Comparison of ENCODE assay signal across 13 mouse cellular contexts in the genomic region with DNA sequence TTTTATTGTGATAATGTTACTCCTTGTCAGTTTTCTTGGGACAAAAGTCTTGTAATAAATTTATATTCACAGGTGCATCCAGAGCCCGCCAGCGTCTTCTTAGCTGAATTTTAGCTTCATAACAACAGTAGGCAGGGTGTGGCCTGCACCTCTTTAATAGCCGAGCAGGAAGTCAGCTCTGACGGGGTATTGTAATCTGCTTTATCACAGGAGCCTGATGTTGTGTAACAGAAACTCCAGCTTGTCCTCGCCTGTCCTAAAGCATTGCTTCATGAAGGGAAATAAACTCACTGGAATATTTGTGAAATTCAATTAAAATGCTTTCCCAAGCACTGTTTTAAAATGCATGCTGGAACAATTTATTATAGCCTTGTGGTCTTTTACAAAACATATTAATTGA. TPM values are rescaled to one million over a fixed set of nuclear protein-coding genes. Genes with fewer than 3 reads are reported as not detected.
DNase-seq lines count a peak whose midpoint lies in the region; ATAC-seq and TF ChIP-seq lines count a peak whose summit lies in the region.
"Had no signal": no experiment of that assay in that cellular context is flagged by ENCODE, and none has a peak within 500 bp of the region (broad histone marks: within the 10 kb centered on the region; RNA-seq: fewer than 3 reads in every experiment).

No protein-coding gene starts in this region.

- no peaks in the 10 kb centered on the region for H3K9me3 ChIP-seq in embryonic facial prominence, embryonic 13.5 days
- no peaks in the 10 kb centered on the region for H3K9me3 ChIP-seq in embryonic facial prominence, embryonic 10.5 days
- no peaks in the 10 kb centered on the region for H3K9me3 ChIP-seq in lung, postnatal 0 days (ENCODE audit: low read length)
- H3K9me3 ChIP-seq: midbrain, embryonic 13.5 days had no signal

- ATAC-seq in embryonic facial prominence, embryonic 13.5 days (ENCODE audit: insufficient number of reproducible peaks, insufficient read depth, low FRiP score, low TSS enrichment, low read depth): no peak
- no peak for ATAC-seq in lung, postnatal 0 days

- H3K36me3 ChIP-seq in embryonic facial prominence, embryonic 13.5 days: peaks cover 20% of the 10 kb centered on the region
- H3K36me3 ChIP-seq in embryonic facial prominence, embryonic 10.5 days (replicated peaks): peaks cover 8% of the 10 kb centered on the region; the same call in 1 of the 2 replicates
- no peaks in the 10 kb centered on the region for H3K36me3 ChIP-seq in lung, postnatal 0 days (ENCODE audit: insufficient read depth, low read length)

- TF ChIP-seq CTCF in lung, postnatal 0 days (IDR thresholded peaks at IDR 0.05): no peak
- no peak for TF ChIP-seq CTCF in lung, adult 2 months (IDR thresholded peaks at IDR 0.05; ENCODE audit: insufficient read depth, low read length)

- no peak overlapping the region for H3K4me2 ChIP-seq in embryonic facial prominence, embryonic 13.5 days
- H3K4me2 ChIP-seq in lung, postnatal 0 days (replicated peaks; ENCODE audit: low read depth, low read length): no peak overlapping the region
- H3K4me2 ChIP-seq: midbrain, embryonic 13.5 days had no signal

- no peak for DNase-seq in embryonic facial prominence, embryonic 10.5 days (ENCODE audit: low spot score)
- peak; percentile 27 for DNase-seq in lung, postnatal 0 days (ENCODE audit: low spot score)
- no peak for DNase-seq in lung, adult 2 months
- DNase-seq in c-Kit-positive CD71-positive TER-119-negative erythroid progenitor cells, embryonic 14.5 days (ENCODE audit: low read depth): peak; percentile 3
- peak; percentile 6 for DNase-seq in large intestine, adult 2 months (ENCODE audit: low read depth, low spot score)
- DNase-seq in spleen, postnatal 36 days (ENCODE audit: low spot score in 2 of 2): no peak
- no peak for DNase-seq in heart, postnatal 36 days
- DNase-seq: cerebellum, adult 8-10 months; gastrocnemius, postnatal 25 days; heart, postnatal 10 days; spleen, adult 18-20 months had no signal

- TF ChIP-seq POLR2A in lung, adult 2 months (IDR thresholded peaks at IDR 0.05; ENCODE audit: borderline replicate concordance, extremely low read depth, low read depth, low read length): no peak

- TF ChIP-seq EP300 in lung, postnatal 0 days (IDR thresholded peaks at IDR 0.05): no peak

- H3K9ac ChIP-seq in embryonic facial prominence, embryonic 13.5 days: no peak overlapping the region
- no peak overlapping the region for H3K9ac ChIP-seq in lung, postnatal 0 days (replicated peaks; ENCODE audit: low read depth)
- H3K9ac ChIP-seq: midbrain, embryonic 13.5 days had no signal

- 68% methylated on average over 5 of the region's 5 CpGs for WGBS in embryonic facial prominence, embryonic 13.5 days
- WGBS in embryonic facial prominence, embryonic 10.5 days: 76% methylated on average over 5 of the region's 5 CpGs
- WGBS in lung, postnatal 0 days: 47% methylated on average over 5 of the region's 5 CpGs
- WGBS in lung, adult 2 months: 37% methylated on average over 5 of the region's 5 CpGs
- WGBS in large intestine, adult 2 months: 25% methylated on average over 5 of the region's 5 CpGs

- no peaks in the 10 kb centered on the region for H3K27me3 ChIP-seq in embryonic facial prominence, embryonic 13.5 days
- no peaks in the 10 kb centered on the region for H3K27me3 ChIP-seq in embryonic facial prominence, embryonic 10.5 days (replicated peaks; ENCODE audit: low read depth, poor library complexity, severe bottlenecking)
- no peaks in the 10 kb centered on the region for H3K27me3 ChIP-seq in lung, postnatal 0 days (replicated peaks; ENCODE audit: insufficient read depth, low read length)
- H3K27me3 ChIP-seq: midbrain, embryonic 13.5 days had no signal

- H3K4me3 ChIP-seq in embryonic facial prominence, embryonic 13.5 days: no peak overlapping the region
- no peak overlapping the region for H3K4me3 ChIP-seq in embryonic facial prominence, embryonic 10.5 days
- no peak overlapping the region for H3K4me3 ChIP-seq in lung, postnatal 0 days (ENCODE audit: low read depth, low read length)
- H3K4me3 ChIP-seq in lung, adult 2 months (replicated peaks; ENCODE audit: extremely low read depth, low read depth, low read length): no peak overlapping the region
- H3K4me3 ChIP-seq: midbrain, embryonic 13.5 days had no signal

- H3K27ac ChIP-seq in embryonic facial prominence, embryonic 13.5 days: peak overlapping the region; percentile 68
- H3K27ac ChIP-seq in embryonic facial prominence, embryonic 10.5 days (replicated peaks): no peak overlapping the region
- no peak overlapping the region for H3K27ac ChIP-seq in lung, postnatal 0 days (ENCODE audit: low read length)
- H3K27ac ChIP-seq: midbrain, embryonic 13.5 days had no signal

- intact Hi-C loops in heart, postnatal 36 days (cut with DNase I): no loop called here

- H3K4me1 ChIP-seq in embryonic facial prominence, embryonic 13.5 days: no peaks in the 10 kb centered on the region
- peaks cover 5% of the 10 kb centered on the region; the same call in 1 of the 2 replicates for H3K4me1 ChIP-seq in embryonic facial prominence, embryonic 10.5 days
- H3K4me1 ChIP-seq in lung, postnatal 0 days (ENCODE audit: insufficient read depth, low read depth, low read length): no peaks in the 10 kb centered on the region
- H3K4me1 ChIP-seq in lung, adult 2 months (ENCODE audit: control insufficient read depth, insufficient read depth, low read length): no peaks in the 10 kb centered on the region

RNA-seq across cellular contexts. Expression of gene Grhl1, which starts 35.7 kb away (rescaled TPM):
- polyA plus RNA-seq in embryonic facial prominence, embryonic 13.5 days (2015; fragmentation: Nextera tagmentation; extraction: Ambion mirVana): 9.0 and 10.1 TPM in 2 replicates
- polyA plus RNA-seq in embryonic facial prominence, embryonic 10.5 days (2016; fragmentation: Nextera tagmentation; extraction: Ambion mirVana): 0.40 and 0.72 TPM in 2 replicates
- 3.0 and 4.0 TPM in 2 replicates for polyA plus RNA-seq in lung, postnatal 0 days (2015; fragmentation: Nextera tagmentation; extraction: Ambion mirVana)
- polyA plus RNA-seq in lung, adult 2 months (2012; rRNA removed): 2.2 and 6.5 TPM in 2 replicates
- 0.63 and 0.71 TPM in 2 replicates for polyA plus RNA-seq in large intestine, adult 2 months (2012; rRNA removed)
- under 1 TPM; 0.51 to 0.61 TPM for total RNA-seq in heart, postnatal 36 days (2021)

RNA-seq across cellular contexts. Expression of gene Taf1b, which starts 38.2 kb away (rescaled TPM):
- polyA plus RNA-seq in embryonic facial prominence, embryonic 13.5 days (2015; fragmentation: Nextera tagmentation; extraction: Ambion mirVana): 32.3 and 32.9 TPM in 2 replicates
- polyA plus RNA-seq in embryonic facial prominence, embryonic 10.5 days (2016; fragmentation: Nextera tagmentation; extraction: Ambion mirVana): 29.8 and 32.1 TPM in 2 replicates
- polyA plus RNA-seq in lung, postnatal 0 days (2015; fragmentation: Nextera tagmentation; extraction: Ambion mirVana): 16.9 and 18.6 TPM in 2 replicates
- 9.0 and 10.0 TPM in 2 replicates for polyA plus RNA-seq in lung, adult 2 months (2012; rRNA removed)
- 3.6 and 7.1 TPM in 2 replicates for polyA plus RNA-seq in large intestine, adult 2 months (2012; rRNA removed)
- 10 to 100 TPM; 10.8 to 11.1 TPM for total RNA-seq in heart, postnatal 36 days (2021)

Comparison
In these comparisons a context has a peak if more than half of its experiments do, and no peak if none do; other contexts are left out.
1. DNase-seq: peak in lung, postnatal 0 days (single experiment), c-Kit-positive CD71-positive TER-119-negative erythroid progenitor cells, embryonic 14.5 days (single experiment) and large intestine, adult 2 months (single experiment); none in embryonic facial prominence, embryonic 10.5 days (single experiment), lung, adult 2 months (single experiment), spleen, postnatal 36 days (0 of 2) and heart, postnatal 36 days (0 of 2).